Mouse (Mus musculus) cerebellum, adult 18-20 months (tissue): ENCODE measurements around the gene Drd1.

Source experiments
- DNase-seq, 2 experiments: peaks; one replicate each; pipeline ENCODE4 v3.0.0; 2021

Drd1 gene

DNA sequence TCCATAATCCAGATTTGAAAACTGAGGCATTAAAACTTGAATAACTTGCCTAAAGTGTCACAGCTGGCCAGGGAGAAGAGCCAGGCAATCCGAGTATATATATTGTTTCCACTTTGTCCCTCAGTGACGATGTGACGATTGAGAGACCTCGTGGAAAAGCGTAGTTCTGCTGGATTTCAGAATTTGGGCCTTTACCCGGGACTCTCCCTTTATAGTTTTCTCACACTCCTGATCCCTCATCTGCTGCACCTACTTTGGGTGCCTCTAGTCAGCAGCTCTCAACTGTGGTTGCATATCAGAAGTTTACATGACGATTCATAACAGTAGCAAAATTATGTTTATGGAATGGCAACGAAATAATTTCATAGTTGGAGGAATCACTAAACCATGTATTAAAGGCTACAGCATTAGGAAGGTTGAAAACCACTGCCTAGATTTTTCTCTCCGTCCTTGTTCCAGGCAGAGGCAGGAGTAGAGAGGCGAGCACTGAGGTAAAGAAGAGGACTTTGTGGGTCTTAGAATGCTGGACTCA lies 17.1 kb upstream of the Drd1 start:
- no peak for DNase-seq

DNA sequence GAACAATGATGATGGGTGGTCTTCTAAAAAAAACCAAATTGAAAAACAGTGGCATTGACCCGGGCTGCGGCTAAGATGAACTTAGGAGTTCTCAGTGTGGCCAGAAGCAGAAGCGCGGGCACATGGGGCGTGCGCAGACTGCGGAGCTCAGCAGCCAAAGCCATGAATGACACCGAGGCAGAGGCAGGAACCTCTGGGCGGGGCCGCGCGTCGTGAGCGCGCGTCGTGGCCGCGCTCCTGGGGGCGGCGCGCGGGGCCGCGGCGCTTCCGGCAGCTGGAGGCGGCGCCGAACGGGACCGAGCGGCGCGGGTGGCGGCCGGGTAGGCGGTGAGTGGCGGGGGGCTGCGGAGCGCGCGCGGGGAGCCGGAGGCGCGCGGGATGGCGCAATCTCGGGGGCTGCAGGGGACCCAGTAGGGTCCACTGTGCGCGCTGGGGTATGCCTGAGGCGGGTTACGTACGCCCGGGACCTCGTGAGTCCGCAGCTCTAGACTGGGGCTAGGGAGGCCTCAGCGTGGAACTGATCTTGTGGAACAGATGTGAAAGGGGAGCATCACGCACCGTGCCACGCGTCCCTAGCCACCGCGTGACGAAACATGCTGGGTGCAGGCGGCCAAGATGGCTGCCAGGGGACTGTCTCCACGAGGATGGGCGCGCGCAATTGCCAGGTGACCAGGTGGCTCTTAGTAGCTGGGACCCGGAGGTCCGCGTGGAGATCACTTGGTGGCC lies 16.3 kb upstream of the Drd1 start, which contains the start of gene Sfxn1:
TSS of gene Sfxn1 (plus strand) at position 264 of the 726 bp plus-strand sequence.
- DNase-seq = peak; percentile 69 to 78

DNA sequence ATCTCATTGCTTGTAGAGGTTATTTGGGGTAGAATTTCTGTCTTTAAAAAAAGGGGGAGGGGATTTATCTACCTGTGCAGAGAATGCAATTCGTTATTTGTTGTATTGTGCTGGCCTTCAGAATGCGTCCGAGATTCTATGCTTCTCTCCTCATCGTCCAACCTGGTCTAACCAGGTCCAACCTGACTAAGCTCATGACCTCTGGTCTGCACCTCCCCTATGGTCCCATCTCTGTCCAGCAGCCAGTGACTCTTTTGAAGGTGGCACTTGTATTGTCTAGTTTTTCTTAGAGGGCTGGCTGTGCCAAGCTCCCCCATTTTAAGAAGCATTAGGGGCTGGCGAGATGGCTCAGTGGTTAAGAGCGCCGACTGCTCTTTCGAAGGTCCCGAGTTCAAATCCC lies 15.5 kb upstream of the Drd1 start:
- no peak for DNase-seq

DNA sequence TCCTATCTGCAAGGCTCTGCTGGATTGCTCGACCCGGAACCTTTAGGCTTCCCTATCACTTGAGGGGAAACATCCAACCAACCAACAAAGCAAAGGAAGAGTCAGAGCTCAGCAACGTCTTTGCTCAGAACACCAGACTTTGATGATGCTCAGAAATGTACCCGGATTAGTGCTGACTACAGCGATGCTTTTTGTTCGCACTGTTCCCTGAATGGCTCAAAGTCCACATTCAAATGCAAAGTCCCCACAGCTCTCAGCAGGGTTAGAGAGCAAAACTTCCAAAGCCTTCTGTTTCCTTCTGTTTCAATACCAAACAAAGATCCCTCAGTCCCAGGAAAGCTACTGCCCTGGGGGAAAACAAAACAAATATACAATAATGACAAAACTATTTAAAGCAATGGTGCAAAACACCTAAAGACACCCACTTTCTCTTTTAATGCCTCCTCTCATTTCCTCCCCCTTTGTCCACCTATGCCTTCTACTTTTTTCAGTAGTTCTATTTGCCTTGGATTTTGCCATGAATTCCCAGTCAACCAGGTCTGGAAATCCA lies 12.2 kb upstream of the Drd1 start:
- no peak for DNase-seq

DNA sequence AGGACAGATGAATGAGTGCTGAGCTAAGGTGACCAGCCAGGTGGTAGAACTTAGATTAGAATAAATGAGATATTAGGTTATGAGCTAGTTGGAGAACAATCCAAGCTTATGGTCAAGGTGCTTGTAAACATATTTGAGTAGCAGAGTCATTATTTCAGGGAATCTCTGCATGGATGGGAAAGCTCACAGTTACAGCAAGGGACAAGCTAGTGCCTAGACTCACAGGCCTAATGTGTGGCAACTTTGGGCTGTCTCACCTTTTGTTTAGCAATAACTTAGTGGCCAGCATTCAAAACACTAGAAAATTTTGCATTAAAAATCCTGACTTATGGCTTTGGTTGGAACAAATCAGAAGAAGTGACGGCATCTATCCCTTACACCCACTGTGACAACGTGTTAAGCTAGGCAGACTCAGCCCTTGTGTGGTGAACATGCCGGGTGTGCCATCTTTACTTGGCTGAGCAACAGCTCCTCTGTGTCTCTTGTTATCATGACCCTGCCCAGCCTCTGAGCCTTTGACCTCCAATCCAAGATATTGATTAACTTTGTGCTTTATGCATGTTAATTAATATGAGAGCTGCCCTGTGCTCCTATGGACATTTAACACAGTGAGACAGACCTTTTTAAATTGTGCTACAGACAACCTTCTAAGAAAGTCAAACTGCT lies 10.7 kb upstream of the Drd1 start:
- no peak for DNase-seq

DNA sequence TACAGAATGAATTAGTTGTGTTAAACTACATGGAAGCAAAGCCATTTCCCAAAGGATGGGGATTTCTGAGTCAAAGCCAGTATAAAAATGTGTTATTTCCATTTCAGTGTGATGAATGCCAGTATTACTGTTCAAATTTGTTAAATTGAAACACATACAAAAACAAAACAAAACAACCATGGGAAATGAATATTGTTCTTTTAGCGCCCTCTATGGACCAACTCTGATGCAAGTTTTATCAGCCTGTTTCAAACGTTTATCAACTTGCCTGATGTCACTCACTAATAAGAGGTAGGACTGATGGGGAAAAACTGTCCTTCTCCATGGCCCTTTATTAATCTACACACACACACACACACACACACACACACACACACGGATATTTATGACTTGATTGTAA lies 7.8 kb upstream of the Drd1 start:
- DNase-seq = peak; percentile 20 to 33

DNA sequence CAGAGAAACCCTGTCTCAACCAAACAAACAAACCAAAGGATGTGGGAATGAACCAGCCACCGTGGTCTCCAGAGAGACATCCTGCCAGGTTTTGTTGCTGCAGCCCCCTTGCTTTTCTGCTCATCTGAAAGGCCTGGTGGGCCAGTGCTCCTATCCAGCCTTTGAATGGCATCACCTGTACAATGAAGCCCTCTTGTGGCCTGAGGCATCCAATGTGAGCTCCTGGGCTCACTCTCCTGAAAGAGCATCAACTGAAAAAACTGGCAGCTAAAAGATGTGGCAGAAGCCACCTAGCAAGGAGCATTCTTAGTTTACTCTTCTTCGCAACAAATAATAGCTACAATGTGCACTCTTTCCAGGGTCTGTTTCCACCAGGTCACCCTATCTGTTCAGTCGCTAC lies 6.6 kb upstream of the Drd1 start:
- DNase-seq = no peak

DNA sequence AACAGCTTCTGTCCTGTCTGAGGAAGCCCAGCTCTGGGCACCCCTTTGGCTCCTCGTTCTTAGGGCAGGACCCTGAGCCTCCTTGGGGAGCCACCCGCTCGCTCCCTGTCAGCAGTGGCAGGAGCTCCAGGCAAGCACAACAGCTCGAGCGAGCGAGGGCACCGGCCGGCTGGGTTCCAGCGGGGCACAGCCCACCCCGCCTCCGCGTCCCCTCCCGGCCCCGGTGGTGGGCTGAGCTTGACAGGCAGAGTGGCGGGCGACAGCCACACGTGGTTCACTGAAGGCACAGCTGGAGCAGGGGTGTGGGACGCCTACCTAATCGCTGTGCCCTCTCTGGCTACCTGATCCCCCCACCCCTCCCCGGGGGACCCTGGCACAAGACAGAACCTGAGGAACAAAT lies 543 bp downstream of the Drd1 start:
- DNase-seq = no peak

DNA sequence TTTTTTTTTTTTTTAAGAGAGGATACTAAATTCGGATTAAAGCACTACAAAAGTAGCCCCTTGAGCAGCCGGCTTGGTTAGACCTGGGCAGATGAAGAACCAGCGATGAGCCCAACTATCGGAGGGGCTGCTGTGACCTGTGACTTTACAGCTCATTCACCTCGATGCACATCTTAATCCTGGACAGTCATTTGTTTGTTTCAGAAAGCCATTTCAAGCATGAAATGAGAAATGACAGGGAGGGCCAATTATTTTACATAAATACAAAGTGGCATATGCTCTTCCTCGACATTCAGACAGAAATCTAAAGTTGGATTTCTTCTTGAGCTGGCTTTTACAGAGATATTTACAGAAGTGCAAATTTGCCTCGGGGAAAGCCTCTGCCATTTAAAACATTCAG lies 3.9 kb downstream of the Drd1 start:
- no peak for DNase-seq

DNA sequence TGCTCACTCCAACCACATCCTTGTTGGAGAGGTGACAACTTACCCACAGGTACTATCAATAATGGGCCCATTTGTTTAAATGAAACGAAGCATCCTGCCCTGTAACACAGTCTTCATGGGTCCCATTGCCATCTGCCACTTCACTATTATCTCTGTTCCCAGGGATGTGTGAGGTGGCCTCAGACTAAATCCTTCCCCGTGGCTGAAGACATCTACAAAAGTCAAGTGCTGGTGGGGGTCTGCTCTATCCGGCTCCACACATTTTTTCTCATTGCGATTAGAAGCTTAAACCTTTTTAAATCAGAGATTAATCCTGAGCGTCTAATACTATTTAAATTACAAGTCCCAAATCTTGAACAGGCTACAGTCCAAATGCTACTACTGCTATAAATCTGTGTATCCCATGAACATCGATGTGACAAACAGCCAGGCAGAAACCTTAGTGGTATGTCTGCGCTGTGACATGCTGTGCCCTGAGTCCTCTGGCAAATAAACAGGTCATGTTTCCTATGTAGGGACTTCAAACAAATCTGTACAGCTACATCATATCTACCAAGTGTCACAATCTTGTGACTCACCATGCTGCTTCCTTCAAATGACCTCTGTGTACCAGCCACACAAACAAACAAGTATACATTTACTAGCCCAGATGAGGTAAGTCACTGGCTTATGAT lies 6.7 kb downstream of the Drd1 start:
- DNase-seq = no peak

DNA sequence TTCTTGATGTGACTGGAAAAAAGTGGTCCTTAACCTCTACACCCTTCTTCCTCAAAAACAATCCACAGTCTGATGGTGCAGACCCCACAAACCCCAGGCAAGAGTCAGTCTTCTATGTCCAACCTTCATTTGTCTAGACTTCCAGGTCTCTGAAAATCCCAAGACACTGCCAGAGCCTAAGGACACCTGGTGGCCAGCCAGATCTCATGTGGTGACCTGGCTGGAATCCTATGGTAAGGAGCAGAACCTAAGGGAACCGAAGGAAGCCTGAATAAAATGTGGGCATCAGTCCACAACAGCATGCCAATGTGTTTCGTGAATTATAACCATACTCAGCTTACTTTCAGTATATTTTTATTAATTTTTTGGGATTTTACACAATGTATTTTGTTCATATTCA lies 15.2 kb downstream of the Drd1 start:
- DNase-seq = peak; percentile 18 to 32

DNA sequence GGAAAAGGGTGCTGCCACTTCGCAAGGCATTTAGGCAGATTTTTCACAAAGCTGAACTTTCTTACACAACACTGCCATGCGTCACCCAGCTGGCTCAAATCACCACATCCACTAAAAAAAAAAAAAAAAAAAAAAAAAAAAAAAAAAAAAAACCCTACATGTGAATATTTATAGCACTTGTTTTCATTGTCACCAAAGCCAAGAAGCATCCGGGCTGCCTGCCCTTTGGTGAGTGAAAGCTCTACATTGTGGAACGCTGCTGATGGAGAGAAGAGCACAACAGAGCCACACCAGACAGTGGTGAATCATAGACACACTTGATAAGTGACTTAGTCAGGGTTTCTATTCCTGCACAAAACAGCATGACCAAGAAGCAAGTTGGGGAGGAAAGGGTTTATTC lies 17.6 kb downstream of the Drd1 start:
- DNase-seq = no peak

DNA sequence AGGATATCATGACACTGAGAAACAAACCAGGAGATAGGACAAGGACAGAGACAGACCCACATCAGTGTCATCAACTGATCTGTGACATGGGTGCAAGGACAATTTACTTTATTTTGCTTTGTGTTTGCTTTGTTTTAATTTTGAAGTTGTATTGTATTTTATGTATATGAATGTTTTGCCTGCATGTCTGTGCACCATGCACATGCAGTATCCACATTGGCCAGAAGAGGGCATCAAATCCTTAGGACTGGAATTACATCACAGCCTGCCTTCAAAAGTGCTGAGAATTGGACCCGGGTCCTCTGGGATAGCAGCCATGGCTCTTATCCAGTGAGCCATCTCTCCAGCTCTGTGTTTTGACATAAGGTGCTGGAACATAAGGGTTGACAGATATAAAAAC lies 20.0 kb downstream of the Drd1 start:
- DNase-seq = no peak

DNA sequence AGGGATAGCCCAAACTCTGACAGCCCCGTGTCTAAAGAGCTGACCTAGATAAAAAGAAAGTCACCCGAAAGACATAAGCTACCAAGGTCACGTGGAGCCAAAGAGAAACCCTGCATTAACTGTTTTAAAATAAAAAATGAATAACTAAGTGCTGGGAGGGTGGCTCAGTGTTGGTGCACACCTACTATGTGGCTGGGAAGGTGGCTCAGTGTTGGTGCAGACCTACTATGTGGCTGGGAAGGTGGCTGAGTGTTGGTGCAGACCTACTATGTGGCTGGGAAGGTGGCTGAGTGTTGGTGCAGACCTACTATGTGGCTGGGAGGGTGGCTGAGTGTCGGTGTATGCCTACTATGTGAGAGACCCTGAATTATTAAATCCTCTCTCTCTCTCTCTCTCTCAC lies 21.9 kb downstream of the Drd1 start:
- no peak for DNase-seq

DNA sequence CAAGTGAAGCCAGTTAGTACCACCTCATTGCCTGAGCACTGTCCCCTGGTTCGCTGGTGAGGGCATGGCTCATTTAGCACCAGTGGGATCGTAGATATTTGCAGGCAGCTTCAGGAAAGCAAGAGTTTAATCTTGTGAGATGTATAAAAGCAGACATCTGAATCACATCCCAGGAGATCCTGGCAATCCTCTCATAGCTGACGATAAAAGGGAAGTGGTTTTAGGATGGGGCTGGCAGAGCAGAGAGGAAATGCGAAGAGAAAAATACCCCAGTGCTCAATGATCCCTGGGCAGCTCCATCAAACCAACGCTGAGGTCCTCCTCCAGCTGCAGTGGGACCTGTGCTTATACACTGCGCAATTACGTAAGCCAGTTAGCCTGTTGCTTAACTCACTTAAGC lies 28.4 kb downstream of the Drd1 start:
- DNase-seq = no peak

DNA sequence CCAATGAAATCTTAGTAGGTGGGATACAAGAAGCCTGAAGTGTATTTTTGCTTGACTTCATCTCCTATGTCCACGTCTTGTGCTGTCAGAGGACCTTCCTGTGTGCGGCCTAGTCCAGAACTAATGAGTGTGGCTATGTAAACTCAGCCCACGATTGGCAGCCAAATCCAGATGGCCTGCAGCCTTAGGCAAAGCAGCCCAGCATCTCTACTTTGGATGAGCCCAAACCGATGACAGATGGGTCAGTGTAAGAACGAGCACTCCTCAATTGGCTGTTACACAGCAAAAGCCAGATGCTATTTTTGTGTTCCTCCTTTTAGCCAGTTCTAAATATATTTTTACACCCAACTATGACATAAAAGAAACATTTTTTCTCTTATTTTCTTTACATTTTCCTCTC lies 32.2 kb downstream of the Drd1 start:
- DNase-seq = peak; percentile 40 to 45

DNA sequence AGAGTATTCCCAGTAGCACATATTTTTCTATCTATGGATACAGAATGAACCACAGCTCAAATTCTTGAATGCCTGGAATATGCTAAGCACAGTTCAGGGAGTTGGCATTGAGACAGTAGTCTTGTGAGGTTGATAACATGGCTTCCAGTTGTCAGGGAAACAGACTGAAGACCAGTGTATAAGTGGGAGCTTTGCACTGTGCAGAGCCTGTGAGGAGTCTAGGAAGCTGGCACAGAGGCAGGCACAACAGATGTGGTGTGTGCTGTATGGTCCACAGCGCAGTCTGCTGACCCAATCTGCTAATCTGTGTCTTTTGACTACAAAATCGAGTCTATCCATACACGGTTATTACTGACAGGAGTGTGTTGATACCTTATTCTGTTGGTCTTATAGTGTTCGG lies 46.8 kb downstream of the Drd1 start:
- DNase-seq = no peak
